Mouse (Mus musculus) heart, postnatal 10 days (tissue): ENCODE measurements at regions not wholly inside any gene's neighbourhood (a gene's known extent, or its start where the extent isn't known, plus 50 kb on each side); places are given as distances from the start of the nearest gene placed in this dataset.
"Not testable (repeated sequence)": the region's sequence is repeated elsewhere in the genome, so short reads cannot be mapped to it uniquely, and the experiment has no call there.

Experiments used
- DNase-seq, 2 experiments: peaks; one replicate each; pipeline ENCODE4 v3.0.0; 2021
- intact Hi-C: fragments of 180-260 bp; cut with DNase I; formaldehyde crosslinking; loops from one replicate; pipeline ENCODE4 v1.15.1; 2025

GRCm38 (mm10) chr12:71524156-71524555, 214.5 kb downstream of the Dact1 start:
- intact Hi-C loops, result no loop called here
- peak; percentile 24 to 40 for DNase-seq

- DNase-seq, result no peak
- intact Hi-C loops, result no loop called here
These were observed 215.7 kb downstream of the Dact1 start for GRCm38 (mm10) chr12:71525255-71525927.

GRCm38 (mm10) chr12:71526623-71527022, 216.9 kb downstream of the Dact1 start:
- DNase-seq, result no peak
- intact Hi-C loops, result no loop called here

GRCm38 (mm10) chr12:71532161-71532560, 222.5 kb downstream of the Dact1 start:
- DNase-seq, result no peak
- intact Hi-C loops, result no loop called here

GRCm38 (mm10) chr12:71532708-71533450, 223.2 kb downstream of the Dact1 start:
- intact Hi-C loops, result no loop called here
- DNase-seq, result no peak

- intact Hi-C loops, result no loop called here
- no peak for DNase-seq
These were observed 224.0 kb downstream of the Dact1 start for GRCm38 (mm10) chr12:71533701-71534100.

- no peak for DNase-seq
- intact Hi-C loops, result no loop called here
These were observed 224.5 kb downstream of the Dact1 start for GRCm38 (mm10) chr12:71534199-71534598.

- intact Hi-C loops, result no loop called here
- DNase-seq, result no peak
These were observed 225.6 kb downstream of the Dact1 start for GRCm38 (mm10) chr12:71535251-71535650.

GRCm38 (mm10) chr12:71535831-71536230, 226.1 kb downstream of the Dact1 start:
- intact Hi-C loops, DNase-seq: not testable (repeated sequence)

GRCm38 (mm10) chr12:71538691-71539090, 229.0 kb downstream of the Dact1 start:
- intact Hi-C loops, result no loop called here
- no peak for DNase-seq

GRCm38 (mm10) chr12:71540279-71540678, 230.6 kb downstream of the Dact1 start:
- DNase-seq, result no peak
- intact Hi-C loops, result no loop called here

GRCm38 (mm10) chr12:71541961-71542360, 232.3 kb downstream of the Dact1 start:
- intact Hi-C loops, result no loop called here
- peak; percentile 25 to 55 for DNase-seq

GRCm38 (mm10) chr12:71543571-71544119, 234.0 kb downstream of the Dact1 start:
- intact Hi-C loops, result no loop called here
- DNase-seq, result no peak

- intact Hi-C loops, result no loop called here
These were observed 234.9 kb downstream of the Dact1 start for GRCm38 (mm10) chr12:71544401-71545159.

GRCm38 (mm10) chr12:71546523-71547265, 237.0 kb downstream of the Dact1 start:
- intact Hi-C loops, result no loop called here

More at GRCm38 (mm10) chr12:71544401-71545159, 234.9 kb downstream of the Dact1 start:
- peak; percentile 11 to 13 for DNase-seq

GRCm38 (mm10) chr12:71549336-71549735, 239.7 kb downstream of the Dact1 start:
- intact Hi-C loops, result no loop called here
- no peak for DNase-seq

More at GRCm38 (mm10) chr12:71546523-71547265, 237.0 kb downstream of the Dact1 start:
- DNase-seq, result no peak

GRCm38 (mm10) chr12:71554212-71554611, 244.5 kb downstream of the Dact1 start:
- intact Hi-C loops, result no loop called here

GRCm38 (mm10) chr12:71561259-71561658, 251.6 kb downstream of the Dact1 start:
- no peak for DNase-seq
- intact Hi-C loops, result no loop called here

More at GRCm38 (mm10) chr12:71554212-71554611, 244.5 kb downstream of the Dact1 start:
- DNase-seq, result no peak

GRCm38 (mm10) chr12:71561918-71562572, 252.4 kb downstream of the Dact1 start:
- intact Hi-C loops, result no loop called here
- DNase-seq, result no peak

- no peak for DNase-seq
- intact Hi-C loops, result no loop called here
These were observed 253.5 kb downstream of the Dact1 start for GRCm38 (mm10) chr12:71563219-71563618.
